Mouse (Mus musculus) hematopoietic stem cell, adult 5-6 weeks (primary cell): ENCODE measurements at regions not wholly inside any gene's neighbourhood (a gene's known extent, or its start where the extent isn't known, plus 50 kb on each side); places are given as distances from the start of the nearest gene placed in this dataset.

Source experiments
- ATAC-seq, 2 experiments: fragments of 125-278 bp in 1 of 2; replicated peaks in 1 of 2; 2 replicates each; pipeline ENCODE4 v1.8.0; 2016 to 2017; ENCODE audit warnings: inconsistent platforms in 2 of 2, mild to moderate bottlenecking in 2 of 2, moderate number of reproducible peaks in 2 of 2, low read depth in 1 of 2, moderate TSS enrichment in 1 of 2; ENCODE audit not compliant: low FRiP score in 2 of 2, poor library complexity in 2 of 2, severe bottlenecking in 2 of 2, insufficient read depth in 1 of 2, low TSS enrichment in 1 of 2

- ATAC-seq = no peak; a peak in 1 of 4 replicates
Measured at GRCm38 (mm10) chr12:77139718-77140117, 98.2 kb upstream of the Fut8 start.

- no peak for ATAC-seq
Measured at GRCm38 (mm10) chr12:77138506-77139201, 99.3 kb upstream of the Fut8 start.

- no peak for ATAC-seq
Measured at GRCm38 (mm10) chr12:77137291-77137830, 100.6 kb upstream of the Fut8 start.

- ATAC-seq = no peak
Measured at GRCm38 (mm10) chr12:77135661-77136060, 102.3 kb upstream of the Fut8 start.

- ATAC-seq = no peak
Measured at GRCm38 (mm10) chr12:77135067-77135466, 102.9 kb upstream of the Fut8 start.

- ATAC-seq = 0 out of 4 replicates have a peak, but pooled peaks of 1 of the 2 experiments have one; percentile 20
Measured at GRCm38 (mm10) chr12:77134306-77135010, 103.5 kb upstream of the Fut8 start.

- no peak for ATAC-seq
Measured at GRCm38 (mm10) chr12:77133465-77134305, 104.2 kb upstream of the Fut8 start.

- ATAC-seq = peak; percentile 24 to 39; a peak in 1 of 4 replicates
Measured at GRCm38 (mm10) chr12:77131328-77131727, 106.6 kb upstream of the Fut8 start.

- ATAC-seq = peak; percentile 82 to 89
Measured at GRCm38 (mm10) chr12:77130526-77130925, 107.4 kb upstream of the Fut8 start.

GRCm38 (mm10) chr12:77124267-77124666 is 113.7 kb upstream of the Fut8 start:
- ATAC-seq = no peak

GRCm38 (mm10) chr12:77113516-77113915 is 124.4 kb upstream of the Fut8 start:
- ATAC-seq = no peak

- no peak for ATAC-seq
Measured at GRCm38 (mm10) chr12:77112133-77112532, 125.8 kb upstream of the Fut8 start.

- no peak; a peak in 1 of 4 replicates for ATAC-seq
Measured at GRCm38 (mm10) chr12:77107251-77107650, 130.7 kb upstream of the Fut8 start.

GRCm38 (mm10) chr12:77105887-77106600 is 131.9 kb upstream of the Fut8 start:
- peak; percentile 32 to 36; a peak in 3 of 4 replicates for ATAC-seq

GRCm38 (mm10) chr12:77100482-77100881 is 137.4 kb upstream of the Fut8 start:
- no peak for ATAC-seq

GRCm38 (mm10) chr12:77099521-77099920 is 137.5 kb upstream of the Max start:
- no peak for ATAC-seq

- no peak for ATAC-seq
Measured at GRCm38 (mm10) chr12:77098821-77099220, 136.8 kb upstream of the Max start.
